Mouse (Mus musculus): ENCODE measurements around the gene Olfr1318. TPM values are rescaled to one million over a fixed set of nuclear protein-coding genes. Genes with fewer than 3 reads are reported as not detected.

The Olfr1318 gene
- total RNA-seq (2021), result not detected
- long read RNA-seq, experiment 1, result 0 reads
- long read RNA-seq, experiment 2, result 0 reads

- DNase-seq, result no peak
Measured at GRCm38 (mm10) chr2:112153898-112154297, at the start of gene Olfr1318. TSS of gene Olfr1318 (plus strand) at chr2:112154198.

GRCm38 (mm10) chr2:112115340-112115739 is 38.7 kb upstream of the Olfr1318 start, which contains the start of gene Olfr1315-ps1:
TSS of gene Olfr1315-ps1 (minus strand) at chr2:112115440.
- DNase-seq, result no peak

- no peak for DNase-seq
Measured at GRCm38 (mm10) chr2:112134877-112135276, 19.1 kb upstream of the Olfr1318 start, which contains the start of gene Olfr1316. TSS of gene Olfr1316 (minus strand) at chr2:112134977.

- no peak for DNase-seq
Measured at GRCm38 (mm10) chr2:112140029-112140428, 14.0 kb upstream of the Olfr1318 start, which contains the start of gene Olfr1317. TSS of gene Olfr1317 (plus strand) at chr2:112140329.

- peak; percentile 14 for DNase-seq
Measured at GRCm38 (mm10) chr2:112196859-112197258, 42.9 kb downstream of the Olfr1318 start.

GRCm38 (mm10) chr2:112203056-112203455 is 49.1 kb downstream of the Olfr1318 start:
- DNase-seq, result no peak

Other genes starting within 250 kb of the Olfr1318 start
- not detected for gene Olfr1306, start 237.9 kb upstream of the Olfr1318 start, total RNA-seq (2021)
- gene Olfr1307, start 204.8 kb upstream of the Olfr1318 start, total RNA-seq (2021), result not detected
- gene Olfr1308, start 189.3 kb upstream of the Olfr1318 start, total RNA-seq (2021), result not detected
- not detected for gene Olfr1309, start 163.9 kb upstream of the Olfr1318 start, total RNA-seq (2021)
- not detected for gene Olfr1310, start 141.5 kb upstream of the Olfr1318 start, total RNA-seq (2021)
- gene Olfr1311, start 129.8 kb upstream of the Olfr1318 start, total RNA-seq (2021), result not detected
- gene Olfr1312, start 104.0 kb upstream of the Olfr1318 start, total RNA-seq (2021), result not detected
- not detected for gene Olfr1313, start 76.4 kb upstream of the Olfr1318 start, total RNA-seq (2021)
- not detected for gene Olfr1314, start 57.4 kb upstream of the Olfr1318 start, total RNA-seq (2021)
- gene Olfr1315-ps1, start 38.8 kb upstream of the Olfr1318 start, total RNA-seq (2021), result not detected
- gene Olfr1316, start 19.2 kb upstream of the Olfr1318 start, total RNA-seq (2021), result not detected
- not detected for gene Olfr1317, start 13.9 kb upstream of the Olfr1318 start, total RNA-seq (2021)
- 1 to 10 TPM; 3.0 to 5.3 TPM for gene Lpcat4, start 85.3 kb downstream of the Olfr1318 start, total RNA-seq (2021)
- gene Nutm1, start 105.1 kb downstream of the Olfr1318 start, total RNA-seq (2021), result not detected
- gene Nop10, start 107.7 kb downstream of the Olfr1318 start, total RNA-seq (2021), result 10 to 100 TPM; 56.0 to 60.4 TPM
- gene Slc12a6, start 111.6 kb downstream of the Olfr1318 start, total RNA-seq (2021), result 10 to 100 TPM; 27.0 to 33.3 TPM
- under 1 TPM in 1 of 2 experiments, not detected in 1; 0.18 TPM for gene Gm21985, start 112.1 kb downstream of the Olfr1318 start, total RNA-seq (2021)
- 10 to 100 TPM; 71.0 to 73.7 TPM for gene Emc4, start 213.8 kb downstream of the Olfr1318 start, total RNA-seq (2021)
- 1 to 10 TPM; 7.1 to 9.4 TPM for gene Katnbl1, start 225.0 kb downstream of the Olfr1318 start, total RNA-seq (2021)